Mouse (Mus musculus) lung, adult 2 months (tissue): ENCODE data around the gene Sdhb. TPM values are rescaled to one million over a fixed set of nuclear protein-coding genes. Genes with fewer than 3 reads are reported as not detected.

ENCODE experiments used
- DNase-seq: peaks from one replicate; pipeline ENCODE4 v3.0.0; 2022
- H3K4me1 ChIP-seq: fragments of 200-500 bp; 2 replicates; pipeline ENCODE4 v1.6.1; 2011; ENCODE audit warnings: low read length; ENCODE audit not compliant: control insufficient read depth, insufficient read depth
- H3K4me3 ChIP-seq: fragments of 200-500 bp; replicated peaks from 2 replicates; pipeline ENCODE3; 2011; ENCODE audit warnings: low read depth, mild to moderate bottlenecking, control low read depth, low read length; ENCODE audit errors: extremely low read depth
- CTCF ChIP-seq: fragments of 200-500 bp; IDR thresholded peaks from 2 replicates; pipeline ENCODE4 v1.5.1; 2011; ENCODE audit warnings: mild to moderate bottlenecking, low read length, control low read depth; ENCODE audit not compliant: insufficient read depth
- POLR2A ChIP-seq: fragments of 200-500 bp; IDR thresholded peaks from 2 replicates; pipeline ENCODE4 v1.6.1; 2011; ENCODE audit warnings: low read depth, mild to moderate bottlenecking, control low read depth, low read length, borderline replicate concordance; ENCODE audit errors: extremely low read depth
- whole genome bisulfite sequencing: fragments of 180-500 bp; shearing (Covaris S2); methylation state at CpG from one replicate; pipeline ENCODE4 v1.1.7; 2018; 5-methylcytosine and 5-hydroxymethylcytosine counted together
- polyA plus RNA-seq: library from polyadenylated mRNA; depleted of rRNA; stranded (reverse); fragments of >200 nt; gene quantifications from 2 replicates; pipeline ENCODE4 v1.2.3, GENCODE M21; 2012; rRNA removed

Gene Sdhb
- polyA plus RNA-seq, 1 experiment: 143 TPM

- DNase-seq: no peak
- TF ChIP-seq CTCF: no peak
- no peak for TF ChIP-seq POLR2A
- H3K4me1 ChIP-seq: 0 out of 2 replicates have a peak, but pooled peaks cover 4% of the 10 kb centered on the region
- 85% methylated on average over 29 of the region's 29 CpGs for whole genome bisulfite sequencing
- H3K4me3 ChIP-seq: no peak overlapping the region
Observed at GRCm38 (mm10) chr4:141017657-141018436, 56.8 kb downstream of the Sdhb start.

GRCm38 (mm10) chr4:141020220-141020619, 59.2 kb downstream of the Sdhb start:
- no peak for TF ChIP-seq CTCF
- no peak for TF ChIP-seq POLR2A
- H3K4me3 ChIP-seq: no peak overlapping the region
- WGBS: 89% methylated on average over 17 of the region's 17 CpGs
- no peak for DNase-seq
- peaks cover 15% of the 10 kb centered on the region for H3K4me1 ChIP-seq

GRCm38 (mm10) chr4:141020811-141021613, 60.0 kb downstream of the Sdhb start:
- no peak for DNase-seq

GRCm38 (mm10) chr4:141021614-141021929, 60.6 kb downstream of the Sdhb start:
- Histone ChIP-seq H3K4me3 (no peak overlapping the region), H3K4me1 (peaks cover 15% of the 10 kb centered on the region)
- no peak for DNase-seq
- no peak for TF ChIP-seq POLR2A
- TF ChIP-seq CTCF: no peak
- WGBS: 50% methylated on average over 11 of the region's 11 CpGs

More at GRCm38 (mm10) chr4:141020811-141021613, 60.0 kb downstream of the Sdhb start:
- WGBS: 30% methylated on average over 14 of the region's 14 CpGs
- TF ChIP-seq POLR2A: no peak
- no peak for TF ChIP-seq CTCF
- peaks cover 15% of the 10 kb centered on the region for H3K4me1 ChIP-seq
- H3K4me3 ChIP-seq: no peak overlapping the region

GRCm38 (mm10) chr4:141024052-141024451, 63.0 kb downstream of the Sdhb start:
- no peak for DNase-seq
- TF ChIP-seq POLR2A (no peak), CTCF (no peak)
- WGBS: 25% methylated on average over 9 of the region's 9 CpGs

GRCm38 (mm10) chr4:141024992-141025391, 64.0 kb downstream of the Sdhb start:
- Histone ChIP-seq H3K4me3 (no peak overlapping the region), H3K4me1 (peaks cover 15% of the 10 kb centered on the region)
- WGBS: 84% methylated on average over 27 of the region's 27 CpGs
- no peak for DNase-seq
- TF ChIP-seq POLR2A: no peak
- no peak for TF ChIP-seq CTCF

More at GRCm38 (mm10) chr4:141024052-141024451, 63.0 kb downstream of the Sdhb start:
- Histone ChIP-seq H3K4me1 (peaks cover 15% of the 10 kb centered on the region), H3K4me3 (no peak overlapping the region)

Other genes with a start within 250 kb of the Sdhb start
- not detected in 2 replicates for gene Padi6, start 218.6 kb upstream of the Sdhb start, polyA plus RNA-seq
- 4.5 and 9.4 TPM in 2 replicates for gene Padi4, start 187.0 kb upstream of the Sdhb start, polyA plus RNA-seq
- gene Padi3, start 150.6 kb upstream of the Sdhb start, polyA plus RNA-seq: 0.21 and 0.34 TPM in 2 replicates
- gene Padi1, start 115.4 kb upstream of the Sdhb start, polyA plus RNA-seq: 0.36 and 1.9 TPM in 2 replicates
- gene Padi2, start 54.9 kb upstream of the Sdhb start, polyA plus RNA-seq: 3.7 and 4.7 TPM in 2 replicates
- 199 and 258 TPM in 2 replicates for gene Atp13a2, start 25.7 kb downstream of the Sdhb start, polyA plus RNA-seq
- gene Mfap2, start 49.2 kb downstream of the Sdhb start, polyA plus RNA-seq: 173 and 190 TPM in 2 replicates
- 10.1 and 14.0 TPM in 2 replicates for gene Crocc, start 99.3 kb downstream of the Sdhb start, polyA plus RNA-seq
- 76.7 and 85.5 TPM in 2 replicates for gene Necap2, start 117.2 kb downstream of the Sdhb start, polyA plus RNA-seq
- not detected in 2 replicates for gene Spata21, start 127.1 kb downstream of the Sdhb start, polyA plus RNA-seq
- gene Szrd1, start 178.6 kb downstream of the Sdhb start, polyA plus RNA-seq: 50.5 and 56.4 TPM in 2 replicates
- gene Fbxo42, start 186.7 kb downstream of the Sdhb start, polyA plus RNA-seq: 13.8 and 14.2 TPM in 2 replicates